In genomic region chr2:180822476-180822875, GRCm38 (mm10) we compare ENCODE assay signal across 9 mouse cellular contexts. TPM values are rescaled to one million over a fixed set of nuclear protein-coding genes. Genes with fewer than 3 reads are reported as not detected.
A peak's percentile ranks its signal among the peaks of the same experiment; 100 is the strongest.
DNase-seq lines count a peak whose midpoint lies in the region; ATAC-seq lines count a peak whose summit lies in the region.
"Had no signal": no experiment of that assay in that cellular context is flagged by ENCODE, and none has a peak within 500 bp of the region (broad histone marks: within the 10 kb centered on the region; RNA-seq: fewer than 3 reads in every experiment).

No protein-coding gene starts in this region.

- H3K4me3 ChIP-seq in heart, embryonic 11.5 days (ENCODE audit: low read depth, low read length) = no peak overlapping the region
- H3K4me3 ChIP-seq in midbrain, embryonic 14.5 days (replicated peaks; ENCODE audit: low read depth, low read length) = no peak overlapping the region

- H3K4me2 ChIP-seq in heart, embryonic 11.5 days = no peak overlapping the region
- no peak overlapping the region for H3K4me2 ChIP-seq in midbrain, embryonic 14.5 days (ENCODE audit: low read length)

- H3K9me3 ChIP-seq in heart, embryonic 11.5 days (replicated peaks; ENCODE audit: control insufficient read depth, low read length) = no peaks in the 10 kb centered on the region
- no peaks in the 10 kb centered on the region for H3K9me3 ChIP-seq in midbrain, embryonic 14.5 days (ENCODE audit: control insufficient read depth, low read length)

- no peaks in the 10 kb centered on the region for H3K36me3 ChIP-seq in heart, embryonic 11.5 days (ENCODE audit: control insufficient read depth, insufficient read depth, low read length)
- H3K36me3 ChIP-seq in midbrain, embryonic 14.5 days (ENCODE audit: control insufficient read depth, insufficient read depth, low read length) = no peaks in the 10 kb centered on the region

- WGBS in heart, embryonic 11.5 days (ENCODE audit: insufficient replicate concordance) = 29% methylated on average over 6 of the region's 6 CpGs
- 45% methylated on average over 6 of the region's 6 CpGs for WGBS in midbrain, embryonic 14.5 days

- DNase-seq in heart, adult 11 months = peak; percentile 94
- DNase-seq in NIH3T3 (ENCODE audit: low read depth) = peak; percentile 80
- peak; percentile 31 for DNase-seq in heart, adult 8-10 months (ENCODE audit: low spot score)
- peak; percentile 86 for DNase-seq in layer of hippocampus, adult 9-11 months
- DNase-seq in midbrain, embryonic 14.5 days = peak; percentile 78
- DNase-seq in thymus, postnatal 4 days = peak; percentile 28

- H3K9ac ChIP-seq in heart, embryonic 11.5 days (ENCODE audit: low read depth, low read length) = no peak overlapping the region
- H3K9ac ChIP-seq in midbrain, embryonic 14.5 days (replicated peaks; ENCODE audit: low read length) = no peak overlapping the region

- H3K4me1 ChIP-seq in heart, embryonic 11.5 days (ENCODE audit: control insufficient read depth, insufficient read depth, low read length) = no peaks in the 10 kb centered on the region
- peaks cover 14% of the 10 kb centered on the region; the same call in 1 of the 2 replicates for H3K4me1 ChIP-seq in midbrain, embryonic 14.5 days (ENCODE audit: control insufficient read depth, insufficient read depth, low read length)

- no peak for ATAC-seq in heart, embryonic 11.5 days (replicated peaks; ENCODE audit: insufficient number of reproducible peaks, low FRiP score, low TSS enrichment)
- ATAC-seq in common myeloid progenitor, adult 5-6 weeks (replicated peaks; ENCODE audit: low read depth, poor library complexity, severe bottlenecking) = peak; percentile 78
- no peak for ATAC-seq in midbrain, embryonic 14.5 days (ENCODE audit: low FRiP score, low TSS enrichment)

- 0 out of 2 replicates have a peak, but pooled peaks cover 4% of the 10 kb centered on the region for H3K27me3 ChIP-seq in heart, embryonic 11.5 days (ENCODE audit: control insufficient read depth, insufficient read depth, low read length)
- H3K27me3 ChIP-seq in midbrain, embryonic 14.5 days (ENCODE audit: control insufficient read depth, insufficient read depth, low read length) = no peaks in the 10 kb centered on the region

- no peak overlapping the region for H3K27ac ChIP-seq in heart, embryonic 11.5 days (ENCODE audit: low read depth, low read length)
- no peak overlapping the region for H3K27ac ChIP-seq in midbrain, embryonic 14.5 days (replicated peaks; ENCODE audit: low read depth, low read length)

RNA-seq across cellular contexts. Expression of gene Bhlhe23, which starts 45.8 kb away (rescaled TPM):
- not detected in 2 replicates for polyA plus RNA-seq in heart, embryonic 11.5 days (2014; fragmentation: Nextera tagmentation; extraction: Ambion mirVana)
- not detected in 2 replicates for total RNA-seq in common myeloid progenitor, adult 5-6 weeks (2017)
- total RNA-seq in heart, adult 8-10 months (2022) = not detected
- 20.1 and 21.3 TPM in 2 replicates for polyA plus RNA-seq in midbrain, embryonic 14.5 days (2014; fragmentation: Nextera tagmentation; extraction: Ambion mirVana)
- polyA plus RNA-seq: stomach, embryonic 16.5 days had no signal

Comparison
In these comparisons a context has a peak if more than half of its experiments do, and no peak if none do; other contexts are left out.
1. DNase-seq: peak in every context shown above with its lines; median percentile 94 in heart, adult 11 months; 86 in layer of hippocampus, adult 9-11 months; 80 in NIH3T3; 78 in midbrain, embryonic 14.5 days; 31 in heart, adult 8-10 months; 28 in thymus, postnatal 4 days.